In genomic region chr1:118826614-118827013, GRCm38 (mm10) we compare ENCODE assay signal across 15 mouse cellular contexts.
DNase-seq lines count a peak whose midpoint lies in the region; ATAC-seq lines count a peak whose summit lies in the region.
"Had no signal": no experiment of that assay in that cellular context is flagged by ENCODE, and none has a peak within 500 bp of the region (broad histone marks: within the 10 kb centered on the region; RNA-seq: fewer than 3 reads in every experiment).

No protein-coding gene starts in this region.

- H3K27me3 ChIP-seq in forebrain, embryonic 15.5 days: no peaks in the 10 kb centered on the region
- H3K27me3 ChIP-seq in forebrain, embryonic 11.5 days (ENCODE audit: control insufficient read depth, insufficient read depth, low read length): no peaks in the 10 kb centered on the region
- H3K27me3 ChIP-seq in limb, embryonic 13.5 days: no peaks in the 10 kb centered on the region; the same call in 1 of the 2 replicates

- no peak overlapping the region for H3K4me2 ChIP-seq in forebrain, embryonic 15.5 days (replicated peaks)
- H3K4me2 ChIP-seq in forebrain, embryonic 11.5 days (ENCODE audit: low read depth, low read length, severe bottlenecking): no peak overlapping the region
- 0 out of 2 replicates have a peak overlapping the region, but pooled peaks have one; percentile 52 for H3K4me2 ChIP-seq in limb, embryonic 13.5 days (replicated peaks)
- H3K4me2 ChIP-seq: hindbrain, embryonic 13.5 days; midbrain, embryonic 11.5 days had no signal

- H3K4me3 ChIP-seq in forebrain, embryonic 15.5 days: no peak overlapping the region
- no peak overlapping the region for H3K4me3 ChIP-seq in forebrain, embryonic 11.5 days (ENCODE audit: low read depth, low read length)
- H3K4me3 ChIP-seq in limb, embryonic 13.5 days: no peak overlapping the region
- H3K4me3 ChIP-seq: hindbrain, embryonic 13.5 days had no signal

- WGBS in forebrain, embryonic 15.5 days: 46% methylated on average over 11 of the region's 11 CpGs
- 86% methylated on average over 11 of the region's 11 CpGs for WGBS in forebrain, embryonic 11.5 days
- 27% methylated on average over 11 of the region's 11 CpGs for WGBS in limb, embryonic 13.5 days

- no peaks in the 10 kb centered on the region for H3K9me3 ChIP-seq in forebrain, embryonic 15.5 days
- H3K9me3 ChIP-seq in forebrain, embryonic 11.5 days (ENCODE audit: control insufficient read depth, low read length): no peaks in the 10 kb centered on the region
- no peaks in the 10 kb centered on the region for H3K9me3 ChIP-seq in limb, embryonic 13.5 days

- no peak overlapping the region for H3K9ac ChIP-seq in forebrain, embryonic 15.5 days (replicated peaks)
- no peak overlapping the region for H3K9ac ChIP-seq in forebrain, embryonic 11.5 days (ENCODE audit: low read length)
- no peak overlapping the region for H3K9ac ChIP-seq in limb, embryonic 13.5 days
- H3K9ac ChIP-seq: hindbrain, embryonic 13.5 days; liver, postnatal 0 days had no signal

- peaks cover 21% of the 10 kb centered on the region for H3K4me1 ChIP-seq in forebrain, embryonic 15.5 days
- H3K4me1 ChIP-seq in forebrain, embryonic 11.5 days (replicated peaks; ENCODE audit: control insufficient read depth, insufficient read depth, low read length): no peaks in the 10 kb centered on the region
- peaks cover 49% of the 10 kb centered on the region for H3K4me1 ChIP-seq in limb, embryonic 13.5 days

- no peak for DNase-seq in forebrain, embryonic 11.5 days (ENCODE audit: low spot score)
- peak; percentile 51 for DNase-seq in right cerebral cortex, adult 18-20 months
- no peak for DNase-seq in right cerebral cortex, postnatal 4 days
- no peak for DNase-seq in spleen, postnatal 10 days (ENCODE audit: low spot score in 2 of 2)
- DNase-seq in thymus, postnatal 10 days (ENCODE audit: low spot score in 2 of 2): no peak
- DNase-seq in kidney, postnatal 4 days: no peak
- DNase-seq: cerebellum, postnatal 14 days; gastrocnemius, postnatal 14 days; liver, postnatal 0 days; lung, postnatal 4 days had no signal

- no peaks in the 10 kb centered on the region for H3K36me3 ChIP-seq in forebrain, embryonic 15.5 days
- no peaks in the 10 kb centered on the region for H3K36me3 ChIP-seq in forebrain, embryonic 11.5 days (ENCODE audit: control insufficient read depth, insufficient read depth, low read length)
- no peaks in the 10 kb centered on the region for H3K36me3 ChIP-seq in limb, embryonic 13.5 days
- H3K36me3 ChIP-seq: hindbrain, embryonic 13.5 days had no signal

- peak overlapping the region; percentile 79 for H3K27ac ChIP-seq in forebrain, embryonic 15.5 days (replicated peaks)
- H3K27ac ChIP-seq in forebrain, embryonic 11.5 days (ENCODE audit: low read depth, low read length): no peak overlapping the region
- peak overlapping the region; percentile 94 for H3K27ac ChIP-seq in limb, embryonic 13.5 days
- H3K27ac ChIP-seq: hindbrain, embryonic 13.5 days had no signal

- ATAC-seq in forebrain, embryonic 15.5 days (replicated peaks): peak; percentile 41
- no peak for ATAC-seq in forebrain, embryonic 11.5 days (replicated peaks; ENCODE audit: low FRiP score)
- peak; percentile 42 for ATAC-seq in limb, embryonic 13.5 days (ENCODE audit: low FRiP score, low read depth)
- ATAC-seq: intestine, postnatal 0 days; liver, postnatal 0 days had no signal
